Mouse (Mus musculus) thymus, postnatal 36 days (tissue): ENCODE measurements around the gene Ubqln1.
A peak's percentile ranks its signal among the peaks of the same experiment; 100 is the strongest.
"Not testable (repeated sequence)": the region's sequence is repeated elsewhere in the genome, so short reads cannot be mapped to it uniquely, and the experiment has no call there.

Experiments
- DNase-seq, 2 experiments: peaks; one replicate each; pipeline ENCODE4 v3.0.0; 2022; ENCODE audit warnings: mixed read lengths in 2 of 2

Ubqln1 gene

GRCm38 (mm10) chr13:58149629-58150028, 65.8 kb downstream of the Ubqln1 start:
- DNase-seq, result no peak

- no peak for DNase-seq
Observed at GRCm38 (mm10) chr13:58149033-58149558, 66.4 kb downstream of the Ubqln1 start.

GRCm38 (mm10) chr13:58148256-58148831, 67.1 kb downstream of the Ubqln1 start:
- peak in 1 of 2 experiments; percentile 25 for DNase-seq

GRCm38 (mm10) chr13:58147760-58148159, 67.7 kb downstream of the Ubqln1 start:
- no peak for DNase-seq

GRCm38 (mm10) chr13:58146603-58147002, 68.8 kb downstream of the Ubqln1 start:
- DNase-seq, result not testable (repeated sequence)

GRCm38 (mm10) chr13:58131692-58132091, 83.8 kb downstream of the Ubqln1 start:
- DNase-seq, result no peak

- DNase-seq, result no peak
Observed at GRCm38 (mm10) chr13:58129687-58130246, 85.7 kb downstream of the Ubqln1 start.

- DNase-seq, result peak; percentile 92 to 96
Observed at GRCm38 (mm10) chr13:58128768-58129671, 86.4 kb downstream of the Ubqln1 start.

GRCm38 (mm10) chr13:58128396-58128767, 87.1 kb downstream of the Ubqln1 start, which contains the start of gene Hnrnpa0:
TSS of gene Hnrnpa0 (minus strand) at chr13:58128556.
- peak; percentile 94 to 96 for DNase-seq

- DNase-seq, result no peak
Observed at GRCm38 (mm10) chr13:58127766-58128361, 87.6 kb downstream of the Ubqln1 start.

- DNase-seq, result peak; percentile 47 to 58
Observed at GRCm38 (mm10) chr13:58126862-58127765, 88.3 kb downstream of the Ubqln1 start.
